Mouse (Mus musculus): ENCODE measurements around the gene Itpr1.

The Itpr1 gene

DNA sequence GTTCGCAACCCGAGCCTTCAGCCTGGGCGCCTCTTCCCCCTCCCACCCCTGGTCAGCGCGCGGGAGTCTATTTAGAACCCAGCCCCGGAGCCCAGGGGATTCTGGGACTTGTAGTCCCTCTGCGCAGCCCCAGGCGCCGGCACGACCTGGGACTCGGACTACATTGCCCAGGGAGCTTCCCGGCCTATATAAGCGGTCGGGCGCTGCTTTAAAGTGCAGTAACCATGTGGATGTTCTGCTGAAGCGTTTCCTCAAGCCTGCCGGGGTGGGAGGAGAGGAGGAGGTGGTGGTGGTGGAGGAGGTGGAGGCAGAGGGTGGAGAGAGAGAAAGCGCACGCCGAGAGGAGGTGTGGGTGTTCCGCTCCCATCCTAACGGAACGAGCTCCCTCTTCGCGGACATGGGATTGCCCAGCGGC lies at the start of gene Itpr1:
Gene Itpr1 (plus strand): TSS at position 216 of the 415 bp plus-strand sequence.
- peak; percentile 94 for DNase-seq (ENCODE audit: low spot score)

DNA sequence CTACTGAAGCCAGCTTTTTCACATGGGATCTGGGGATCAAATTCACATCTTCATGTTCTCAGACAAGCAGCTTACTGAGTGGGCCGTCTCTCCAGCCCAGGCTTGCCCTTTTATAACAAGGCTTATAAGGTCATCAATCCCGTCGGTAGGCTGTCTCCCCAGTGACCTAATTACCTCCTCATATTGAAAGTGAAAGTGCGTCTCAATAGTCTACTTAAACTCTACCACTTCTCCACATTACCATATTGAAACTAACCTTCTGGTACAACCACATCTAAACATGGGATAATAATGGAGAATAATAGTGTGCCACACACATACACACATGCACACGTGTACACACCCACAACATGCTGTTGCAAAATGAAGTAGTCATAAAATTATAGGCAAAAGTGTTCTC lies 48.0 kb upstream of the Itpr1 start:
- no peak for DNase-seq (ENCODE audit: low spot score)

GRCm38 (mm10) chr6:108165598-108165997 lies 47.3 kb upstream of the Itpr1 start:
- no peak for DNase-seq (ENCODE audit: low spot score)

- no peak for DNase-seq (ENCODE audit: low spot score)
Observed at GRCm38 (mm10) chr6:108167946-108168680, 44.8 kb upstream of the Itpr1 start.

DNA sequence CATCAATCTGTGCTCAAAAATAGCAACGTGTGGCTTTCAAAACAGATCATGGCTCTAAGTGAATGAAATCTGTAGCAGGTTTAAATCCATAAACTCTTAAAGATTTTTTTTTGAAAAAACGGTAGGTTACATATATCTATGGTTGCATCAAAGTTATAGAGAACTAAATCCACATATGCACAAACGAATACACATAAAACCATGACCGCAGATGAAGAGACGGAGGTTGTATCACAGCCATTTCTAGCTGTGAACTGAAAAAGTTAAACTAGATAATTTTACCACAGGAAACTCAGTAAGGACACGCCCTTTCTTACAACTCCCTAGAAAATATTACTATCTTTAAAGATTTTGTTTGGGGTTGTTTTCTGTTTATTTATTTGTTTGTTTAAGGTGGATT lies 44.2 kb upstream of the Itpr1 start:
- no peak for DNase-seq (ENCODE audit: low spot score)

DNA sequence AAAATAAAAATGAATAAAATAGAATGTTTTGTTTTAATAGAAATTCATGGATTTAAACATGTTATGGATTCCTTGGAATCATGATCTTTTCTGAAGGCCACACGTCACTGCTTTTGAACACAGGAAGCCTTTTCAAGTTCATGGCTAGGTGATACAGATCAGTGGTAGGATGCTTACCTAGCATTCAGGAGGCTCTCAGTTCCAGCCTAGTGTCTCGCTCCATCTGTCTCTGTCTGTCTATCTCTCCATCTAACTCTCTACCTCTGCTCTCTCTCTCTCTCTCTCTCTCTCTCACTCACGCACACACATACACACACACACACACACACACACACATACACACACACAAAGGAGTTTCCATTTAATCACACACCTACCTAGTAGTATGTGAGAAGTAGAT lies 43.4 kb upstream of the Itpr1 start:
- no peak for DNase-seq (ENCODE audit: low spot score)

- no peak for DNase-seq (ENCODE audit: low spot score)
Observed at GRCm38 (mm10) chr6:108172219-108172618, 40.7 kb upstream of the Itpr1 start.

DNA sequence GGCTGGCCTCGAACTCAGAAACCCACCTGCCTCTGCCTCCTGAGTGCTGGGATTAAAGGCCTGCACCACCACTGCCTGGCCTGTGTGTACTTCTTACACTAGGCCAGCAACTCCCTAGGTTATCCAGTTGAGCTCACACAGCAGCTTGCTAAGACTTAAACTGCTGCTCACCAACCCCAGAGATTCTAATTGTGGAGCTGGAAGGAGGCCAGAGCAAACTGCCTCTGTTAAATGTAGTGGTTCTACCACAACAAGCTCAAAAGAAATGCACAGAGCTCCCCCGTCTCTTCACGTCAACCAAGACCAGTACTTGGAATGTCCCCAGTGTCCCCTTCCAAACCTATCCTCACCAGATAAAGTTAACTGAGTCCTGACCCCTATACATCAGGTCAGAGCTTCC lies 38.7 kb upstream of the Itpr1 start:
- no peak for DNase-seq (ENCODE audit: low spot score)

- no peak for DNase-seq (ENCODE audit: low spot score)
Observed at GRCm38 (mm10) chr6:108179087-108179486, 33.8 kb upstream of the Itpr1 start.

GRCm38 (mm10) chr6:108184847-108185684 lies 27.8 kb upstream of the Itpr1 start, which contains the start of gene Sumf1:
Gene Sumf1 (minus strand): TSS chr6:108185582.
- DNase-seq (ENCODE audit: low spot score), result peak; percentile 81

DNA sequence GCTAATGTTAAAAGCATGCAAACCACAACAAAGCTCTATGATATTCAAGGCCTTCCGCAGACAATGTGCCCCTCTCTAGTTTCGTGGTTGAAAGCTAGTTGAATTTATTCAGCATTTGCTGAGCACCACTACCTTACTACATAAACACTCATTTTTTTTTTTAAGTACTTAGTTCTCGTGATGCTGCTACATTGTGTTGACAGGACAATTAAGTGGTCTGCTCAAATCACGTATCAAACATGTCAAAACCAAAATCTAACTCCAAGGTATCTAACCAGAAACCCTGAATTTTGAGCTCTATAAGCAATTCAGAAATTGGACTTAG lies 27.2 kb upstream of the Itpr1 start:
- DNase-seq (ENCODE audit: low spot score), result no peak

DNA sequence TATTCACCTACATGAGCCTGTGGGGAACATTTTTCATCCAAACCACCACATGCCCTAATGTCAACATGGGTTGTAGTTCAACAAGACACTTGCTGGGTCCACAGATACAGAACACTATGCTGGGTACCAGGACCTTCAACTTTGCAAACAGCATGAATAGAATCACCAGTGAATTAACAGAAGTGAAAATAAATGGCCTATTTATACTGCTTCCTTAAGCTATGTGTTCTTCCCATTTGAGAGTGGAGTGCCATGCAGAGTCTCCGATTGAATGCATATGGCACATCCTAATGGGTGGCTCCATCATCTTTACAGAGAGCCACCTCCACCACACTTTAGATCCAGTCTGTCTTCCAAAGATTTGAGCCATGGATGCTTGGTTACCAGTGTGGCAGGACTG lies 22.2 kb upstream of the Itpr1 start:
- DNase-seq (ENCODE audit: low spot score), result no peak

DNA sequence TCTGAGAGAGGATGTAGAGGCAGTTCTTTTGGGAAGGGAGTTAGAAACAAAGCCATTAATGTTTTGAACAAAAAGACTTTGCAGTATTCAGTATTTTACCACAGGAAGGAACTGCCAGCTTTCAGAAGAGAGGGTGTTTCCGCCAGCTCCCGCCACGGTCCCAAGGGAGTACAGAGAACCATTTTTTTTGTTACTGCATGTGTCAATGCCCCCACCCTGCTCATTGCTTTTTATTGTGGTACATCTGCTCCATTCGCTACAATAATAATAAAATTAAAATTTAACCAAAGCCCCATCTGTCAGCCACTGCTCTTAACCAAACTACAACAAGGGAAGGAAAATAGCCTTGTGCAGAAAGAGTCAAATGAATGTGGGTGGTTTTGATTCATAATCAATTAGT lies 20.3 kb upstream of the Itpr1 start:
- DNase-seq (ENCODE audit: low spot score), result no peak

DNA sequence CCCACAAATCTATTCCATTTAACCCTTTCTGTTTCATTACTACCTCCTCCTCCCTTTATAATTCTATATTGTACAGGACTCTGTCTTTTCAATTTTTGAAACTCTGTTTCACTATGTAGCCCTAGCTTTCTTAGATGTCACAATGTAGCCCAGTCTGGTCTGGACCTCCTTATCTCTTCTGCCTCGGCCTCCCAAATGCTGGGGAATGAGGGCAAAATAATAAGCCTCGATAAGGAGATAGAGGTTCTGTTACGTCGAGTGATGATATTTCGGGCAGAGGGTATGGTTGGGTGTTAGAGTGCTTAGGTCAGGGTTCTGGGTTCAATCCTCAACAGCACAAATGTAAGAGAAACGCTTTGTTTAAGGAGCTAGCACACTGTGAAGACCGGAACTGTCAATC lies 16.2 kb upstream of the Itpr1 start:
- no peak for DNase-seq (ENCODE audit: low spot score)

DNA sequence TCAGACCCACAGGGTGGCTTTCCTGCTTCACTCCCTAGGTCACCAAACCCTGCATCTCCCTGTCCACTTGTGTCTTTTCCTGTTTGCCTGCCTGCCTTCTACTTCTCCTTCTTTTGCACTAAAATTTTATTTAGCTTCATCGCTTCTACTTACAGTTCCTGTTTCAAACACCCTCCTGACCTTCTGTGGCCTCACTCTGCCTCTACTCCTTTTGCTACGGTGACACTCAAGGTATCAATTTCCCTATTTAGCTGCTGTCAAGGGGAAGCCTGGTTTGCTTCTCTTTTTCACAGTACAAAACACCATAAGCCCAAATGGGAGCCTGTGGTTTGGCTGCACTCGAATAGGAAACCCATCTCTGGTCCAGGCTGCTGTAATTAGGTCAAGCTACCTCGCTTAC lies 15.8 kb upstream of the Itpr1 start:
- no peak for DNase-seq (ENCODE audit: low spot score)

DNA sequence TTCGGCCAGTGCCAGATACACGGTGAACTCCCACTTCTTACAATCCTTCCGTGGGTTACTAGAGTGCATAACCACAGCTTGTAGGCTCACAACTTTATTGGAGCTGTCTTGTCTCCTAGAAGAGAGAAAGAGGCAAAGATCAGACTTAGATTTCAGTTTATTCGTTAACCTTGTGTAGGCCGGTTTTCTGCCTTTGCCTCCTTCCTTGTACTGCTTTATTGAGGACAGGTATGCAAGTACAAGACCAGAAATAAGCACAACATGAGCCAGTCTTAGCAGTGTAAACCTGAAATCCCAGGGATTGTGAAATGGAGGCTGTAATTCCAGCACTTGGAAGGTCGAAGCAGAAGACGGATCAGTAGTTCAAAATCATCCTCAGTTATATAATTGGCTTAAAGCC lies 14.6 kb upstream of the Itpr1 start:
- DNase-seq (ENCODE audit: low spot score), result no peak

- DNase-seq (ENCODE audit: low spot score), result no peak
Observed at GRCm38 (mm10) chr6:108204322-108204721, 8.6 kb upstream of the Itpr1 start.

- DNase-seq (ENCODE audit: low spot score), result no peak
Observed at GRCm38 (mm10) chr6:108206145-108206544, 6.8 kb upstream of the Itpr1 start.

DNA sequence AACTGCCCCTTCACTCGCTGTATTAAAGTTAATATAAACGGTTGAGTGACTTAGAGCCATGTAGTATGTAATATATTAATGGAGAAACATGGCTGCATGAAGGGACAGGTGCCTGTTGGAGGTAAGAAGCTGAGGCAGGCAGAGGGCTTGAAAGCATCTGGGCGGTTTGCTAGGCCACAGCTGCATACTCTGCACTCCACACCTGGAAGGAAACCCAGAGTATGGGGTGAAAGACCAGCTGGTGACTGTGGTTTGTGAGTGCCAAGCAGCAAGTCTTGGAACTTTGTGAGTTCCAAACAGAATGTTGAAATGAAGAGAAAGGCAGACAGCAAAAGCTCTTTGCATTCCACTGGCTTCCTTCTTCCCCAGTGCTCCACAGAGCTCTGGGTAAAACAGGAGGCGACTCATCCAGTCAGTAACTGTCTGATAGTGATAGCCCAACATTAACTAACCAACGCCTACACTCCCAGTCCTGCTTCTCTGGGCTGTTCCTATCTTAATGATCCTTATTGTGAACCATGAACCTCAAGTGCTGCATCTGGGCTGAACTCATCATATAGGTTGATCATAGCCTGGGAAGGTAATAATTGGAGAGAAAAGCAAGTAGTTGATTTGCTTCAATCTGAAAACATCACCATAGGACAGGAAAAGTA lies 5.9 kb upstream of the Itpr1 start:
- DNase-seq (ENCODE audit: low spot score), result no peak

DNA sequence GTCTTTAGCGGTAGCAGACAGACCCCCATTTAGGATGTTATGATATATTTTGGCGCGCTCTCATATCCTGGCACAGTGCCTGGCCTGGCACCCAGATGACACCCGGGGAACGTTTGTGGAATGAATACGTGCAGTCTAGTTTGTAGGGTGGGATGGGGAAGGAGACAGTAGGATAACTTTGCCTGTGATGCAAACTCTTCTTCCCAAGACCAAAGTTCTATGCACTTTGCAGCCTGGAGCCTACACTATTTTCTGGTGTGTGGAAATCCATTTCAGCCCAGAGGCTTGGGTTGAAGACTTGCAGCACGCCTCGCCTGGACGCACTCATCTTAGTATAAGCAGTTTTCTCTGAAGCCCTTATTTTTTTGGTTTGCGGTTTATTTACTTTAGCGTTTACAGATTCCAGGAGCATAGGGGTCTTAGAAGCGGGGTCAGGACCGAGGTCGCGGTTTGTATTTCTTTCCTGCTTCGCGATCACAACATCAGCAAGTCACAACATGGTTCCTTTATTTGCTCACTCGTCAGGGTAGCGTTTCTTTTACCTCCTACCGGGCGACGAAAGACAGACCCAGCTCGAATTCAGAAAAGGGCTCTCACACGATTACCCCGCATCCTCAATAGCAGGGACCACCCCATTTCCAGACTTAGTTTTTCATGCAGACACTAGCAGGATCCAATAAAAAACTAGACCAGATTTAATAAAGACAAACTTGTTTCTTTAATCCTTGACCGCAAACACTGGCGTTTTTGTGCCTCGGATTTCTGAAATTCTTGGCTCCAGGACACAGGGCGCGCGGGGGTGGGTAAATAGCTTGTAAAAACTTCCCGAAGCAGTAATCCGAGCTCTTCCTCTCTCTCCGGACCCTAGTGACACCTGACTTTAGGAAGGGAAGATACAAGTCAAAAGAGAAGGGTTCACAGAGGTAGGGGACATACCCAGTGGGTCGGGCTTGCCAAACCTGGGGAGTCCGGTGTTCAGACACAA lies 708 bp upstream of the Itpr1 start:
- no peak for DNase-seq (ENCODE audit: low spot score)

GRCm38 (mm10) chr6:108213481-108214293 lies 791 bp downstream of the Itpr1 start:
- no peak for DNase-seq (ENCODE audit: low spot score)
